Comparison of ENCODE assay signal across 8 mouse cellular contexts in genomic region chr11:87422511-87423340, GRCm38 (mm10). TPM values are rescaled to one million over a fixed set of nuclear protein-coding genes. Genes with fewer than 3 reads are reported as not detected.
DNase-seq lines count a peak whose midpoint lies in the region; ATAC-seq lines count a peak whose summit lies in the region.

No protein-coding gene starts in this region.

- H3K9ac ChIP-seq in hindbrain, embryonic 11.5 days (ENCODE audit: low read depth, low read length), result peak overlapping the region; percentile 56

- no peaks in the 10 kb centered on the region for H3K27me3 ChIP-seq in hindbrain, embryonic 11.5 days (ENCODE audit: control insufficient read depth, insufficient read depth, low read length)

- WGBS in hindbrain, embryonic 11.5 days, result 1% methylated on average over 26 of the region's 26 CpGs

- H3K9me3 ChIP-seq in hindbrain, embryonic 11.5 days (ENCODE audit: control insufficient read depth, low read length), result no peaks in the 10 kb centered on the region

- H3K36me3 ChIP-seq in hindbrain, embryonic 11.5 days (ENCODE audit: control insufficient read depth, insufficient read depth, low read length), result no peaks in the 10 kb centered on the region

- H3K4me1 ChIP-seq in hindbrain, embryonic 11.5 days (replicated peaks; ENCODE audit: control insufficient read depth, insufficient read depth, low read length), result no peaks in the 10 kb centered on the region; the same call in 1 of the 2 replicates

- ATAC-seq in frontal cortex, adult (ENCODE audit: low TSS enrichment), result peak; percentile 82
- ATAC-seq in hindbrain, embryonic 11.5 days (ENCODE audit: low FRiP score), result peak; percentile 85

- peak; percentile 93 for DNase-seq in Muller cell, postnatal 12 days (ENCODE audit: inconsistent ontology term)
- peak; percentile 95 for DNase-seq in cerebellum, adult 9-10 months
- peak; percentile 83 for DNase-seq in hindbrain, embryonic 11.5 days (ENCODE audit: low spot score)
- DNase-seq in layer of hippocampus, postnatal 10 days (ENCODE audit: low spot score in 2 of 2), result peak; percentile 88 to 89
- DNase-seq in lung, postnatal 10 days, result peak; percentile 89
- peak; percentile 80 for DNase-seq in ovary, postnatal 36 days (ENCODE audit: low spot score)
- peak; percentile 90 for DNase-seq in thymus, postnatal 25 days

- peak overlapping the region; percentile 45 for H3K4me2 ChIP-seq in hindbrain, embryonic 11.5 days (replicated peaks; ENCODE audit: low read depth, low read length)

- H3K27ac ChIP-seq in hindbrain, embryonic 11.5 days (ENCODE audit: low read depth, low read length), result peak overlapping the region; percentile 48

- H3K4me3 ChIP-seq in hindbrain, embryonic 11.5 days (ENCODE audit: low read depth, low read length), result peak overlapping the region; percentile 26

RNA-seq across cellular contexts. Expression of gene Tex14, which starts 17.9 kb away (rescaled TPM):
- 0.35 TPM in 1 of 2 replicates, not detected in the other for polyA plus RNA-seq in hindbrain, embryonic 11.5 days (2014; fragmentation: Nextera tagmentation; extraction: Ambion mirVana)
- total RNA-seq in layer of hippocampus, postnatal 10 days (2021), result under 1 TPM; 0.22 to 0.48 TPM

RNA-seq across cellular contexts. Expression of gene Rad51c, which starts 18.0 kb away (rescaled TPM):
- polyA plus RNA-seq in hindbrain, embryonic 11.5 days (2014; fragmentation: Nextera tagmentation; extraction: Ambion mirVana), result 12.2 and 13.1 TPM in 2 replicates
- total RNA-seq in layer of hippocampus, postnatal 10 days (2021), result 1 to 10 TPM; 4.1 to 4.7 TPM

Comparison
In these comparisons a context has a peak if more than half of its experiments do, and no peak if none do; other contexts are left out.
1. Peak in every context shown above with its lines: DNase-seq, ATAC-seq, H3K4me3 ChIP-seq and H3K27ac ChIP-seq.